Mouse (Mus musculus) ES-Bruce4 (cell line): ENCODE data around the gene Tmem161a.

Experiments
- CTCF ChIP-seq: IDR thresholded peaks from one replicate; pipeline ENCODE4 v1.8.1; 2011; ENCODE audit warnings: low read depth, low read length
- EP300 ChIP-seq: IDR thresholded peaks from 2 replicates; pipeline ENCODE4 v1.6.1; 2011; ENCODE audit warnings: low read depth, low read length; ENCODE audit not compliant: insufficient read depth

- TF ChIP-seq CTCF = no peak
- no peak for TF ChIP-seq EP300
Measured at GRCm38 (mm10) chr8:70134931-70135330, 37.2 kb upstream of the Tmem161a start.
